Mouse (Mus musculus) hindbrain, embryonic 12.5 days (tissue): ENCODE data around the gene Ap1ar. TPM values are rescaled to one million over a fixed set of nuclear protein-coding genes. Genes with fewer than 3 reads are reported as not detected.

Source experiments
- ATAC-seq: fragments of 200-750 bp; cut with Nextera tagmentation; 2 replicates; pipeline ENCODE4 v1.8.0; 2017; ENCODE audit warnings: moderate TSS enrichment; ENCODE audit not compliant: low FRiP score
- H3K27ac ChIP-seq: fragments of 300-500 bp; sonication (generic); 2 replicates; pipeline ENCODE4 v1.5.1; 2016; ENCODE audit warnings: mild to moderate bottlenecking
- H3K27me3 ChIP-seq: fragments of 300-500 bp; sonication (generic); 2 replicates; pipeline ENCODE4 v1.6.1; 2016; ENCODE audit warnings: mild to moderate bottlenecking
- H3K36me3 ChIP-seq: fragments of 300-500 bp; sonication (generic); 2 replicates; pipeline ENCODE4 v1.6.1; 2016; ENCODE audit warnings: mild to moderate bottlenecking
- H3K4me1 ChIP-seq: fragments of 300-500 bp; sonication (generic); 2 replicates; pipeline ENCODE4 v1.6.1; 2016
- H3K4me2 ChIP-seq: fragments of 300-500 bp; sonication (generic); replicated peaks from 2 replicates; pipeline ENCODE4 v1.6.1; 2016; ENCODE audit warnings: mild to moderate bottlenecking
- H3K4me3 ChIP-seq: fragments of 300-500 bp; sonication (generic); 2 replicates; pipeline ENCODE4 v1.5.1; 2016; ENCODE audit warnings: mild to moderate bottlenecking
- H3K9ac ChIP-seq: fragments of 300-500 bp; sonication (generic); 2 replicates; pipeline ENCODE4 v1.6.1; 2016; ENCODE audit warnings: mild to moderate bottlenecking, moderate library complexity
- H3K9me3 ChIP-seq: fragments of 300-500 bp; sonication (generic); replicated peaks from 2 replicates; pipeline ENCODE4 v1.6.1; 2016; ENCODE audit warnings: mild to moderate bottlenecking
- WGBS: fragments of 180-500 bp; shearing (Covaris S2); methylation state at CpG from one replicate; pipeline ENCODE4 v1.1.7; 2016; 5-methylcytosine and 5-hydroxymethylcytosine counted together
- polyA plus RNA-seq: library from polyadenylated mRNA; unstranded; fragments of >200 nt; fragmentation: Nextera tagmentation; extraction: Ambion mirVana; gene quantifications from 2 replicates; pipeline ENCODE4 v1.2.1, GENCODE M21; 2016

The Ap1ar gene
- polyA plus RNA-seq: 80.8 and 83.8 TPM in 2 replicates

DNA sequence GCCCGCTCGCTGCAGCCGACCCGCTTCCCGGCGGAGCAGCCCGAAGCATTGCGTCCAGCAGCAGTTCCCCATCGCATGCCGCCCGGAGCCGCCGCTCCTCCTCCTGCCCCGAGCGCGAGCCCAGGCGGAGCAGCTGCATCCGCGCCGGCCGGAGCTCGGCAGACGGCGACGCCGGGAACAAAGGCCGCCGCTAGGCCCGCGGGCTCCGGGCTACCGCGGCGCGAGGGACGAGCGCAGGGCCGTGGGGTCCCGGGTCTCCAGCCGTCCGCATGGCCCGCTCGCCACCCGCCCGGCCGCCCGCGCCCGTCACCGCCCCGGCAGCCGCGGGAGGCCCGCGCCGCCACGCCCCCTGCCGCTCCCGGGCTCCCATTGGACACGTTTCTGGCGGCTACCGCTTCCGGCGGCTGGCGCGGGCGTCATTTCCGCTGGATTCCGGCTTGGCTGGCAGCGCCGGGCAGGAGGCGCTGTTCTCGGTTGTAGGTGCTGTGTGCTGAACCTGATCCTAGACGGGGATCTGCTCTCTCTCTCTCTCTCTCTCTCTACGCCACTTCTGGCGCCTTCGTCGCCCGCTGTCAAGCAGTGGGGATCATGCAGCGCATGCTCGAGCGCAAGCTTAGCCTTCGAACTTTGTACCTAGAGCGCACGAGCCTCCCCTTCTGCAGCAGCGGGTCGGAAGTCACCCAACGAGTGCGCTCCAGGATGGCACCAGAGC is at the start of gene Ap1ar:
TSS of gene Ap1ar (minus strand) at position 370 of the 712 bp plus-strand sequence.
- Histone ChIP-seq H3K9me3 (no peaks in the 10 kb centered on the region), H3K4me2 (peak within 1 kb of the TSS; percentile 70), H3K9ac (peak within 1 kb of the TSS; percentile 94), H3K36me3 (0 out of 2 replicates have a peak, but pooled peaks cover 6% of the 10 kb centered on the region), H3K27ac (peak within 1 kb of the TSS; percentile 93), H3K4me3 (peak within 1 kb of the TSS; percentile 98), H3K27me3 (no peaks in the 10 kb centered on the region), H3K4me1 (peaks cover 21% of the 10 kb centered on the region)
- peak; percentile 97 for ATAC-seq
- WGBS: under 1% methylated on average over 59 of the region's 89 CpGs

DNA sequence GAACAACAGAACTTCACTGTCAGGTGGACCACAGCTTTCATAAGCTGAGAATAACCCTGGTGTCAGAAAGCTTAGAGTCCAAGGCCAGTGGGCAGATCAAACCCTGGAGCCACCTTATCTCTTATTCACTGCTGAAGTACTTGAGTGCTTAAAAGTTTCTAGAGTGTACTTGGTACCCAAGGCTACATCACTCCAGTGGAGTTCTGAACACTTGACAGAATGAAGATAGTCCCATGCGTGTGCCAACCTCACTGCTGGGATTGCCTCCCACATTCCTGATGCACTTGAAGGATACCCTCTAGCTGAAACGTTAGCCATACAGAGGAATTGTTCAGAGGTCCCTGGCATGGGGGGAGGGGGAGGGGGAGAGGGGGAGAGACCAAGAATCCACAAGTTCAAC is 44.4 kb upstream of the Ap1ar start:
- Histone ChIP-seq H3K27me3 (no peaks in the 10 kb centered on the region), H3K9me3 (no peaks in the 10 kb centered on the region), H3K4me3 (no peak overlapping the region), H3K4me1 (no peaks in the 10 kb centered on the region), H3K27ac (no peak overlapping the region), H3K4me2 (no peak overlapping the region), H3K36me3 (no peaks in the 10 kb centered on the region), H3K9ac (no peak overlapping the region)
- ATAC-seq: no peak
- 71% methylated on average over 2 of the region's 2 CpGs for WGBS

DNA sequence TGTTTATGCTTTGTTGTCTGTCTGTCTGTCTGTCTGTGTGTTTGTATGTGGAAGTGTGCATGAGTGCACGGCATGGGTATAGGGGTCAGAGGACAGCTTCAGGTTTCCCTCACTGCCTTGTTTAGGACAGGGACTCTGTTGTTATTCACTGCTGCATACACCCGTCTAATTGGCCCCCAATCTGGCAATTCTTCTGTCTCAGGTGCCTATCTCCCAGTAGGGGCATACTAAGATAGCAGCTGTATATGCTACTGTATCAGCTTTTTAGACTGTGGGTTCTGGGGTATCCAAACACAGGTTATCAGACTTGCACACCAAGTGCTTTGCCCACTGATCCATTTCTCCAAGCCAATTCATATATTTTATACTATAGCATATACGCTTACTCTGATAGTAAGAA is 42.6 kb upstream of the Ap1ar start:
- ATAC-seq: no peak
- no peak overlapping the region for H3K4me3 ChIP-seq
- no peaks in the 10 kb centered on the region for H3K27me3 ChIP-seq
- H3K4me1 ChIP-seq: no peaks in the 10 kb centered on the region
- no peaks in the 10 kb centered on the region for H3K9me3 ChIP-seq
- H3K36me3 ChIP-seq: no peaks in the 10 kb centered on the region
- no peak overlapping the region for H3K27ac ChIP-seq
- WGBS: 76% methylated on average over 3 of the region's 3 CpGs
- H3K9ac ChIP-seq: no peak overlapping the region
- no peak overlapping the region for H3K4me2 ChIP-seq

DNA sequence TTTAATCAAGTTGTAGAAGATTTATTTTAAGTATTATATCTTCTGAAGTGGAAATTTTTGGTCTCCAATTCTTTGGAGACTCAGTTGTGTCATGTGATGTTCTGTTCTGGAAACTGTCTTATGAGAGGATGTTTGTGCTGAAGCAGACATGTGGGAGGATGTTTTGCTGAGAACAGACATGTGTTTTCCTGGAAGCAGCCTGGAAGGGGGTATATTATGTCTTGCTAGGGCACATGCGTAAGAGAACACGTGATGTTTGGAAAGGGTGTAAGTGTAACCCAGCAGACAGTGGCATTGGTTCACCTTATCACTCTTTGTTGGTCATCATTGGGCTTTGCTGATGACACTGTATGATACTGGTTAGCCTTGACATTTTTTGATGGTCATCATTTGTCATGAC is 38.2 kb upstream of the Ap1ar start:
- Histone ChIP-seq H3K4me3 (no peak overlapping the region), H3K27me3 (no peaks in the 10 kb centered on the region), H3K27ac (no peak overlapping the region), H3K4me2 (no peak overlapping the region), H3K36me3 (no peaks in the 10 kb centered on the region), H3K9ac (no peak overlapping the region), H3K9me3 (no peaks in the 10 kb centered on the region), H3K4me1 (no peaks in the 10 kb centered on the region; the same call in 1 of the 2 replicates)
- WGBS: 92% methylated on average over 2 of the region's 2 CpGs
- no peak for ATAC-seq

DNA sequence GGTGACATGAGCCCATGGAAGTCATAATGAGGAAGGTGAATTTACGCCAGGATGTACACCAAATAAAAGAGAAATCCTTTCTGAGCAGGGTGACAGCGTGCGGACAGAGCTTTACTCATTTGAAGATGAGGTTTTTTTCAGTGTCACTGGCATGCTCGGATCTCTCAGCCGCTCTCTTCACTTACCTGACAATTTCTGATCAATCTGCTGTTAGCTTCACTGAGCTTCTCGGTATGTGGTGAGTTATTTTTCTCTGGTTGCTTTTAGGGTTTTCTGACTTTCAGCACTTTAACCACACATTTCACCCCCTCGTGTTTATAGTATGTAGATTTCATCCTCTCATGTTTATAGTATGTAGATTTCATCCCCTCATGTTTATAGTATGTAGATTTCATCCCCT is 37.7 kb upstream of the Ap1ar start:
- no peak for ATAC-seq
- 62% methylated on average over 7 of the region's 7 CpGs for WGBS
- peak overlapping the region; percentile 72 for H3K27ac ChIP-seq

DNA sequence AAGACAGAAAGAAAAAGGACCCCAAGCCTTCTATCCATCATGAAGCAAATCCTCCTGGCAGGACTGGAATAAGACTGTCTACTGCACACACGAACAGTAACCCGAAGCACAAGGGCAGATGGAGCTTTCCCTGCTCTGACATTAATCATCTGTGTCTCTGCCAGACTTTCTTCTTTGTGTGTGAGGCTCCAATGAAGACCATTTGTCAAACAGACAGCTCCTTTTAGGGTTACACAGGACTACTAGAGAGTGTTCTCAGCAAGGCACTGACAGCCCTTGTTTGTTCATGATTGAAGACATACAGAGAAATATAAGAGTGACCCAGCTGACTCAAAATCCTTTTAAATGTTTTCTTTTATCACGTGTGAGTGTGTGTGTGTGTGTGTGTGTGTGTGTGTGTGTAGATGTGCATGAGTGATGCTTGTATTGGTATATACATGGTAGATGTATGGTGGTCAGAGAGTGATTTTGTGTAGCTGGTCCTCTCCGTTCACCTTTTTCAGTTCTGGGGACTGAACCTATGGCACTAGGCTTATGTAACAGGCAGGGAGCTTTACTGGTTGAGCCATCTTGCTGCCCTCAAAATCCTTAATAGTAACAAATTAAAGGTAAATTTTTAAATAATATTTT is 37.0 kb upstream of the Ap1ar start:
- no peak overlapping the region for H3K4me3 ChIP-seq
- no peak overlapping the region for H3K4me2 ChIP-seq
- WGBS: 31% methylated on average over 4 of the region's 4 CpGs
- no peaks in the 10 kb centered on the region for H3K9me3 ChIP-seq
- ATAC-seq: peak; percentile 94
- no peak overlapping the region for H3K9ac ChIP-seq
- peak overlapping the region; percentile 55; the same call in 1 of the 2 replicates for H3K27ac ChIP-seq
- no peaks in the 10 kb centered on the region for H3K36me3 ChIP-seq
- no peaks in the 10 kb centered on the region; the same call in 1 of the 2 replicates for H3K4me1 ChIP-seq
- H3K27me3 ChIP-seq: no peaks in the 10 kb centered on the region

More for the DNA sequence above, 37.7 kb upstream of the Ap1ar start:
- no peak overlapping the region for H3K9ac ChIP-seq
- H3K4me2 ChIP-seq: no peak overlapping the region
- H3K4me1 ChIP-seq: no peaks in the 10 kb centered on the region; the same call in 1 of the 2 replicates
- no peaks in the 10 kb centered on the region for H3K9me3 ChIP-seq
- H3K36me3 ChIP-seq: no peaks in the 10 kb centered on the region
- no peaks in the 10 kb centered on the region for H3K27me3 ChIP-seq
- no peak overlapping the region for H3K4me3 ChIP-seq

DNA sequence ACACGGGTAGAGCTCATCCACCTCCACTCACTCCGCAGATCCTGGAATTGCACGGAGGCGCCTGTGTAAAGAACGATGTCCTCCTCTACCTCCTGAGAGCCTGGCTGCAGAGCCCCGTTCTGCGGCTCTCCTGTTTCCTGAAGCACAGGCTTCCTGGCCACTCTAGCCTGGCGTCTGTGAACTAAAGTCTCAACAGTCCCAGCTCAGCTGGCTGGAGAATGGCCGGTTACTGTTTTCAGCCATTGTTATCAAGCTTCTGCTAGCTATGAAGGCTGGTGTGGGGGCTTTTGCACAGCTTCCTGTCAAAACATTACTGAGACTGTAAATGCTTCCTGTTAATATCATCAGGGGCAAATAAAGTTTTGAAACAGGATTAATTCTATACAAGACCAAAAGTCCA is 34.3 kb upstream of the Ap1ar start:
- no peak overlapping the region for H3K9ac ChIP-seq
- H3K9me3 ChIP-seq: no peaks in the 10 kb centered on the region
- peaks cover 5% of the 10 kb centered on the region; the same call in 1 of the 2 replicates for H3K4me1 ChIP-seq
- H3K27ac ChIP-seq: 0 out of 2 replicates have a peak overlapping the region, but pooled peaks have one; percentile 35
- no peaks in the 10 kb centered on the region for H3K36me3 ChIP-seq
- no peaks in the 10 kb centered on the region for H3K27me3 ChIP-seq
- no peak overlapping the region for H3K4me3 ChIP-seq
- ATAC-seq: no peak
- no peak overlapping the region for H3K4me2 ChIP-seq
- 81% methylated on average over 9 of the region's 9 CpGs for WGBS

DNA sequence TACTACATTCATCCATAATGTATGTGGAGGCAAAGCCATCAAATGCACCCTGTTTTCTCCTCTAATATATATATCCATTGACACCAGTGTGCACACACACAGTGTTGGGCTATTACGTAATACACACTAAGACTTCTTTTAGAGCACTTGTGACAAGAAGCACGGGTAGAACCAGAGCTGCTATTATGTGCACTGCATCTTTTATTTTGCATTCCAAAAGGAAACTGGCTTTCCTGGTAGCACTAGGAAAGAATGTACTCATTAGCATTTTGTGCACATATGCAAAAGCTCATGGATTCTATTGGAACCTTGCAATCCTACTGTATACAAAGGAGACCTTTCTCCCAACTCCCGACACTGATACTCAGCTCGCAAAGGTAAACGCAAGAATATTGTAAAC is 31.6 kb upstream of the Ap1ar start:
- H3K9me3 ChIP-seq: no peaks in the 10 kb centered on the region

DNA sequence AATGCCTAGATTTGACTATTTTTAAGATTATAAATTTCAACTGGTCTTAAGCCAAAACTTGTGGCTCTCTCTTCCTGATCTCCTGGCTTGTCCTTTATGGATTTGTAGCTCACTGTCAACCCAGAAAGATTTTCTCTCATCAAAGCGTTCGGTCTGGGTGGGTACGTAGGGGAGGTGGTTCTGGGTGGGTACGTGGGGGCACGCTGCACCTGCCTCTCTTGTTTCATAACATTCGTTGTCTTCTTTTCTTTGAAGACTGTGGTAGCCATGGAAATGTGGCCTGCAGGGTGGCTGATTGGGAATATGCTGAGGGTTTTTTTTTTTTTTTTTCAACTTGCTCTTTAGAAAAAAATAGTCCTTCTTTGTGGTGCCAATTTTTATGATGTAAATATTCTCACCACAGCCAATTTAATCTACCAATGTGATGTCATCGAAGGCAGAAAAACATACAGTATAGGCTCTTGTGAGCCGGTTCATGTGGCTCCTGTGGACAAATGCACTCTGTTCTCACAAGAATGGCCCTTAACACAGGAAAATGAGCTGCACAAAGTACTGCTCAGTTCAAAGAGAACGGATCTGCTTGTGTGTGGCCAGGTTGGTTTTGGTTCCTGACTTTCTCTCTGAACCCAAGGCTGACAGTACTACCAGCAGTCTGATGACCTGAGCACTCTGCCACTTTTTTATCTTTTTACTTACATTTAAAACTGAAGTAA is 30.9 kb upstream of the Ap1ar start:
- H3K9ac ChIP-seq: no peak overlapping the region
- H3K4me3 ChIP-seq: no peak overlapping the region
- H3K4me2 ChIP-seq: no peak overlapping the region
- H3K27me3 ChIP-seq: no peaks in the 10 kb centered on the region
- no peaks in the 10 kb centered on the region for H3K36me3 ChIP-seq
- peak overlapping the region; percentile 52; the same call in 1 of the 2 replicates for H3K27ac ChIP-seq
- 52% methylated on average over 9 of the region's 9 CpGs for WGBS
- H3K9me3 ChIP-seq: no peaks in the 10 kb centered on the region
- no peak; the same call in 1 of the 2 replicates for ATAC-seq
- H3K4me1 ChIP-seq: 0 out of 2 replicates have a peak, but pooled peaks cover 5% of the 10 kb centered on the region

More for the DNA sequence above, 31.6 kb upstream of the Ap1ar start:
- H3K27ac ChIP-seq: 0 out of 2 replicates have a peak overlapping the region, but pooled peaks have one; percentile 52
- peaks cover 5% of the 10 kb centered on the region; the same call in 1 of the 2 replicates for H3K4me1 ChIP-seq
- no peak overlapping the region for H3K4me3 ChIP-seq
- no peak overlapping the region for H3K9ac ChIP-seq
- peak; percentile 83 for ATAC-seq
- 43% methylated on average over 5 of the region's 5 CpGs for WGBS
- H3K27me3 ChIP-seq: no peaks in the 10 kb centered on the region
- no peaks in the 10 kb centered on the region for H3K36me3 ChIP-seq
- no peak overlapping the region for H3K4me2 ChIP-seq

DNA sequence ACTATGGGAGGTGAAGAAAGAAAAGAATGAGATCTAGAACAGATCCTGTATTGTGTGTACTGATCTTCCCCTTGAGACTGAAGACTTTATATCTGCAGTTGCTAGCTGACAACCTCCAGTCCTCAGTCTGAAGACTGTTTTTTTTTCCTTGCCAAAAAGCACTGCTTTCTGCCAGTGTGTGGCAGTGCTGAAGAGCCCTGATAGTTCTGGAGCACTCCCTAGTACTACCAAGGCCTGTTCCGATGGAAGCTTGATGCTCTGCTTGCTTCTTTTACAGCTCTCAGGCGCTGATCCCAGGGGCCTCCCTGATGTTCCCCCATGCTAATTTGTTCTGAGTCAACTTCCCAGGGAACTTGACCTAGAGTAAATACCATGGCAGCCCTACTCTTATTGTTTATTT is 26.9 kb upstream of the Ap1ar start:
- Histone ChIP-seq H3K27me3 (no peaks in the 10 kb centered on the region), H3K9ac (no peak overlapping the region), H3K27ac (no peak overlapping the region), H3K4me1 (0 out of 2 replicates have a peak, but pooled peaks cover 5% of the 10 kb centered on the region), H3K4me2 (no peak overlapping the region), H3K36me3 (no peaks in the 10 kb centered on the region), H3K9me3 (0 out of 2 replicates have a peak, but pooled peaks cover 1% of the 10 kb centered on the region), H3K4me3 (no peak overlapping the region)
- ATAC-seq: no peak
- WGBS: 43% methylated on average over 2 of the region's 2 CpGs

DNA sequence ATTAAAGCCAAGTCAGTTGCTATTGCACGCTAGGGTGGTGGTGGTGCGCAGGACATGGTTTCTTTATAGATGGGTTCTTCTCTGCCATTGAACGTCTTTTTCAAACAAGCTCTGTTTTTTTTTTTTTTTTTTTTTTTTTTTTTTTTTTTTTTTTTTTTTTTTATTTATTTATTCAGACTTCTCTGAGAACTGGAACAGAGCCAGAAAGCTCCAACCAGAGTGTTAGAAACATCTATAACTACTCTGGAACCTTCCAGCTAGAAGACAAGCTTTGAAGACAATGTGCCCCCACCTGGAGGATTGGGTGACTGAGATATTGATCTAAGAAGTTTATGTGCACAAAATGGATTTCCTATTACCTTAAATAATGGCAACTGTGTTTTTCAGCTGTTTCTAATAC is 26.2 kb upstream of the Ap1ar start:
- H3K9ac ChIP-seq: no peak overlapping the region
- H3K4me3 ChIP-seq: no peak overlapping the region
- no peaks in the 10 kb centered on the region for H3K27me3 ChIP-seq
- no peak overlapping the region for H3K4me2 ChIP-seq
- H3K4me1 ChIP-seq: 0 out of 2 replicates have a peak, but pooled peaks cover 2% of the 10 kb centered on the region
- no peak for ATAC-seq
- H3K36me3 ChIP-seq: no peaks in the 10 kb centered on the region
- H3K9me3 ChIP-seq: 0 out of 2 replicates have a peak, but pooled peaks cover 3% of the 10 kb centered on the region
- 68% methylated on average over 3 of the region's 3 CpGs for WGBS
- no peak overlapping the region for H3K27ac ChIP-seq

DNA sequence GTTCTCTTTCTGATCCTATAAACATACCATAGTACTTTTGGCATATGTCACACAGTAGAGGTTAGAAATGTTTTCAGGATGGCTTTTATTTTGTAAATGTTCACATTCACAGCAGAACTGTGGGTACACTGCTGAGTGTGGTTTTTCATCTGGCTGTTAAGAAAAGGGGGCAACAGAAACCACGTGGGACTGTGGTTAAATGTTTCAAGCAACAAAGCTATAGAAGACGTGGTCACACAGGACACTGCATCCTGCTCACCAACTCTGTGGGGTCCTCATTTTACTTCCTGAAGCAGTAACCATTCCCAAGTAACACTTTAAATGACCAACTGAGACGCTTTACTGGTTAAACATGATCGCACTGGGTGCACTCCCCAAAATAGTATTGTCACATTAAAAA is 25.2 kb upstream of the Ap1ar start:
- H3K27me3 ChIP-seq: no peaks in the 10 kb centered on the region
- no peaks in the 10 kb centered on the region for H3K36me3 ChIP-seq
- H3K9me3 ChIP-seq: 0 out of 2 replicates have a peak, but pooled peaks cover 3% of the 10 kb centered on the region
- no peak overlapping the region for H3K9ac ChIP-seq
- no peaks in the 10 kb centered on the region for H3K4me1 ChIP-seq
- ATAC-seq: no peak
- H3K27ac ChIP-seq: no peak overlapping the region
- no peak overlapping the region for H3K4me3 ChIP-seq
- H3K4me2 ChIP-seq: no peak overlapping the region
- WGBS: 71% methylated on average over 4 of the region's 4 CpGs
